Mouse (Mus musculus): Measurements from ENCODE around the gene Olfr967. TPM values are rescaled to one million over a fixed set of nuclear protein-coding genes. Genes with fewer than 3 reads are reported as not detected.
"Not testable (repeated sequence)": the region's sequence is repeated elsewhere in the genome, so short reads cannot be mapped to it uniquely, and the experiment has no call there.

Gene Olfr967
- not detected for total RNA-seq (2021)

DNA sequence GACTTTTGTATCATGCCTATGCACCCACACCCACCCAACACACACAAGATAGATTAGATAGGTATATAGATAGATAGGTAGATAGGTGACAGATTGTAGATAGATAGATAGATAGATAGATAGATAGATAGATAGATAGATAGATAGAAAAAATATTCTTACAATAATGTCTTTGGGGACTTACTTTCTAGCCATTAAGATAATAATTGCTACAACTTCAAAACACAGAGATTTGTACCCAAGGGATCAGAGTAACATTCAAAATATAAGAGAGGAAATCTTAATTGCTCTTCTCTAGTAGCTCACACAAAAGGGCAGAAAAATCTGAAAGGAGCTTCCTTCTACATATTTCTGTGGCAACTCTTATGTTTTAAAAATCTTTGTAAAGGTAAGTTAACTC is at the start of gene Olfr967:
Olfr967 (plus strand) TSS at position 301 of the 400 bp plus-strand sequence.
- no peak for DNase-seq (ENCODE audit: extremely low spot score in 1 of 2, low spot score in 1 of 2)

DNA sequence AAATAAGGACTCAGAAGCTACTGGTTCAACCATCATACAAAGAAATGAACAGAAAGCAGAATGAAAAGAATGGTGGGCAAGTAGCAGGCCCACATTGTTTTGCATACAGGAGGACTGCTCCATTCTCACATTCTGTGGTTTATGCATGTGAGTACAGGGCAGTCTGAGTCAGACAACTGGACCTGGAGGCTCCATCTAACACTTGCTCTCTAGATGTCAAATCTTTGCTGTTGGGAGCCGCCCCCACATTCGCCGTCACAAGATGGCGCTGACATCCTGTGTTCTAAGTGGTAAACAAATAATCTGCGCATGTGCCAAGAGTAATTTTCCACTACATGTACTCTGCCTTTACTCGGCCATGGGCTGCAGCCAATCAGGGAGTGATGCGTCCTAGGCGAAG is 44.9 kb upstream of the Olfr967 start:
- DNase-seq (ENCODE audit: extremely low spot score in 1 of 2, low spot score in 1 of 2): not testable (repeated sequence)

DNA sequence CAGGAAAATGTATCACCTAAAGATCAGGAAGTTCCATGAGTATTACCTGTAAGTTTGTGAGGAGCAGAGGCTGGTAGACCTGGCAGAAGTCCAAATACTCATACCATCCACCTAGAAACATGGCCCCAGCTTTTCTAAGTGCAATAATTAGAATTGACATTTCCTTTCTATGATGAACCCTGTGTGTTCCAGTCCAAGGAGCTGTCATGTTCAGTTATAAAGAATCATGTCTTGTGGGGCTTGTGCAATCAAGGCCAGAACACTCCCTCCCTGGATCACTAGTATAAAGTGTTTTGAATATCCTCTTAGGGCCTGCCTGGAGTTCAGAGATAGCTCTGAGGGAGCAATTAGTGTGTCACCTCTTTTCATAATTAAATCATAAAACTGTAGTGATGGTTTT is 39.0 kb upstream of the Olfr967 start, which contains the start of gene Olfr149:
Olfr149 (minus strand) TSS at position 101 of the 400 bp plus-strand sequence.
- no peak for DNase-seq (ENCODE audit: extremely low spot score in 1 of 2, low spot score in 1 of 2)

DNA sequence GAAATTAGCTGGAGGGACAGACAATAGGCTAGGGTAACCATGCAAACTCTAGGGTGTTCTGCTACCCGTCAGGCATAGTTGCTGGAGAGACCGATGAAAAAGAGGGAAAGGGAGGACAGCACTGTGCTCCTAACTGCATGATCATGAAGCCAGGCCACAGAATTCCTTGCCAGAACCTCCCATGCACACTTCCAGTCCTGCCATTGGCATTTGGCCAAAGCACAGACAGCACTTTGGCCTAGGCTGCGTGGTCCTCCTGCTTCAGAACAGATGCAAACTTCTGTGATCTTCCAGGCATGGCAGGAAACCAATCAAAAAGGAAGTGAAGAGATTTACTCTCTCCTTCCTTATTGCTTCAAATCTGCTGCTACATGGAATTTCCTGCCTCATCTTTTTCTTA is 37.1 kb upstream of the Olfr967 start:
- DNase-seq (ENCODE audit: extremely low spot score in 1 of 2, low spot score in 1 of 2): no peak

DNA sequence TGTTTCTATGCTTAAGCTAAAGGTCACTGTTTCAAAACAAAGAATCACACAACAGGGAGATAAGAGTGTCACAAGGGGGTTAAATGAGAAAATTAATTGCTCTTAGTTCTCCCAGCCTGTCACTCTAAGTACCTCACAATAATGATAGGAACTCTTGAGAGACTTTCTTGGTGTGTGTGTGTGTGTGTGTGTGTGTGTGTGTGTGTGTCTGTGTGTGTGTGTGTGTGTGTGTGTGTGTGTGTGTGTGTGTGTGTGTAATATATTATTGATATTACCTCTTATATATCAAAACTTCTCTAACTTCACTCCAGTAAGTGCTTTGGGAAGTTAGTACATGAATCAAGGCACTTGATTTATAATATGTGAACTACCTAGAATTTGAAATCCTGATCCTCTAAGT is 35.0 kb upstream of the Olfr967 start, which contains the start of gene Olfr965:
Olfr965 (plus strand) TSS at position 301 of the 400 bp plus-strand sequence.
- no peak for DNase-seq (ENCODE audit: extremely low spot score in 1 of 2, low spot score in 1 of 2)

DNA sequence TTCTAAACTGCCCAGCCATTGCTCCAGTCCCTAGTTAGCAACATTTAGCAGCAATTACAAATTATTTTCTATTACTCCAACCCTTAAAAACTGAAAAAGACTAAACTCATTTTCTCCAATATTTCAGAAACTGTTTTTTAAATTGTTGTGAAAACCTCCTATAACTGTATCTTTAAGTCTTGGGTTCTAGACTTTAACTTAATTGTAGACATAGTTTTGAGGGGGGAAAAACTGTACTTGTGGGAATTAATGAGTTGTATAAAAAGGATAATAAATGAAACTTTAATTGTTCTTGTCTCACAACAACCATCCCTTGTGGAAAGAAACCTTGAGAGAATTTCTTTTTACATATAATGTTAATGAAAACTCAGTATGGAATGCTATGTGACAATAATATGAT is 15.4 kb upstream of the Olfr967 start, which contains the start of gene Olfr150:
Olfr150 (plus strand) TSS at position 301 of the 400 bp plus-strand sequence.
- DNase-seq (ENCODE audit: extremely low spot score in 1 of 2, low spot score in 1 of 2): no peak

DNA sequence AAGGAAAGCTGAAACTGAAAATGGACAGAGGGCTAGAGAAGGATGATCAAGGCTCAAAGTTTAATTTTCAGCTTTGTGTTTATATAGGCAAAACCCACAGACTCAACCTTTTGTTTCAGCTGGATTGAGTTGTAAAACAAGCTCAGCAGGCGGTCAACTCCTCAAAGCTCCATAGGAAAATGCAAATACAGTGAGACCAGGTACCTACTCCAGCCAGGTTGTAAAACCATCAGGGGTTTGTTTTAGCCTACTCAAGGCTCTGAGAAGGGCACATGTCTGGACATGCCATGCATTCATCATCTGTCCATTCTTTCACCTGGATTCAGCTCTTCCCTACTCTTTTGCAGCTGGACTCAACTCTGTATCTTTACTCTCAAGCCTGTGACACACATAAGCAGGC is 5.3 kb upstream of the Olfr967 start:
- no peak for DNase-seq (ENCODE audit: extremely low spot score in 1 of 2, low spot score in 1 of 2)

DNA sequence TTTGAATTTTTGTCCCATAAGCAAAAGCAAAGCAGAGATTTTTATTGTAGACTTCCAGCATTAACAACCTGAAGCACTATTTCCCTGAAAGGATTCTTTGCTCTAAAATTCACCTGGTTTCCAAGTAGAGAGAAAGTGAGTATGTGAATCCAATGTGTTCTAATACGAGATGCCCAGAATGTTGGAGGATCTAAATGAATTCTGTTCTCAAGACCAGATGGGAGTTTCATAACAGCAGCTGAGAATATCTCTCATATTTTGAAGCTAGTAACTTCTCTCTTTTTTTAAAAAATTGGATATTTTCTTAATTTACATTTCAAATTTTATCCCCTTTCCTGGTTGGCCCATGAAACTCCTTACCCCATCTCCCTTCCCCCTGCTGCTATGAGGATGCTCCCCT is 379 bp downstream of the Olfr967 start:
- DNase-seq (ENCODE audit: extremely low spot score in 1 of 2, low spot score in 1 of 2): no peak

DNA sequence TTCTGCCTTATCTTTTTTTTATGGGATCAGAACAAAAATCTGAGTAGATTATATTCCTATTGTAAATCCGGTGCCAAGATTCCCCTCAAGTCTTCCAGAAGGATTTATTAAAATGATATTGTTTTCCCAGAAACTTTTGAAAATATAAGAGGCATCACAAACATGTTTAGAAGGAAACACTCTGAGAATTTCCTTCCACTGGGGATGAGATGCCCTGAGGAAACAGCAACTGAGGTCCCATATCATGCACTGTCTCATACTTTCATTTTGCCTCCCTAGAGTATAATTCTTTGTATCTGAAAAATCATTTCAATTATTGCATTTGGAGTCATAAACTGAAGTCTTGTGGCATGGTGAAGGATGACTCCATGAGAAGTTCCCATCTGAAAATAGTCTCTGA is 37.1 kb downstream of the Olfr967 start, which contains the start of gene Olfr968:
Olfr968 (minus strand) TSS at position 101 of the 400 bp plus-strand sequence.
- DNase-seq (ENCODE audit: extremely low spot score in 1 of 2, low spot score in 1 of 2): no peak

DNA sequence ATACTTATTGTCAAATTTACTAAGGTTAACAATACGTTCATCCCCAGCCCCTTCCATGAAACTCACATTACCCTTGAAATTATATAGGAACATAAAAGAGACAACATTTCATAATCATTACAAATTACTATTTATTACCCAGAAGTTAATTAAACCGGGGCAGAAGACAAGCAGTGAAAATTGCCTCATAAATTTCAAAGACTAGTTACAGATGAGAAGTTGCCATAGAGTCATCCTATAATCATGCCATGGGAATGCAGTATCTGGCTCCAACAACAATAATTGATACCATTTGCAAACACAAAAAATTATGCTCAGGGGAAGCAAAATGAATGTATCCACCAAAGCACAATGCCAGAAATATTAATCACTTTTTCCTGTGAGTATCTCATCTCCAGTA is 44.5 kb downstream of the Olfr967 start, which contains the start of gene Olfr969:
Olfr969 (plus strand) TSS at position 388 of the 400 bp plus-strand sequence.
- DNase-seq (ENCODE audit: extremely low spot score in 1 of 2, low spot score in 1 of 2): no peak

Other genes starting within 250 kb of the Olfr967 start
- not detected for gene Olfr957, start 230.4 kb upstream of the Olfr967 start, total RNA-seq (2021)
- gene Olfr958, start 192.2 kb upstream of the Olfr967 start, total RNA-seq (2021): not detected
- gene Olfr959, start 170.7 kb upstream of the Olfr967 start, total RNA-seq (2021): not detected
- 1 to 10 TPM; 3.6 to 6.4 TPM for gene AW551984, start 141.8 kb upstream of the Olfr967 start, total RNA-seq (2021)
- gene Olfr148, start 135.6 kb upstream of the Olfr967 start, total RNA-seq (2021): not detected
- gene Olfr960, start 124.9 kb upstream of the Olfr967 start, total RNA-seq (2021): not detected
- not detected for gene Olfr961, start 101.2 kb upstream of the Olfr967 start, total RNA-seq (2021)
- gene Olfr963, start 79.0 kb upstream of the Olfr967 start, total RNA-seq (2021): not detected
- gene Olfr149, start 39.1 kb upstream of the Olfr967 start, total RNA-seq (2021): not detected
- not detected for gene Olfr965, start 34.9 kb upstream of the Olfr967 start, total RNA-seq (2021)
- gene Olfr150, start 15.3 kb upstream of the Olfr967 start, total RNA-seq (2021): not detected
- gene Olfr968, start 37.0 kb downstream of the Olfr967 start, total RNA-seq (2021): not detected
- not detected for gene Olfr969, start 44.7 kb downstream of the Olfr967 start, total RNA-seq (2021)
- not detected for gene Olfr970, start 62.6 kb downstream of the Olfr967 start, total RNA-seq (2021)
- not detected for gene Olfr971, start 90.6 kb downstream of the Olfr967 start, total RNA-seq (2021)
- not detected for gene Olfr972, start 120.2 kb downstream of the Olfr967 start, total RNA-seq (2021)
- not detected for gene Olfr229, start 161.1 kb downstream of the Olfr967 start, total RNA-seq (2021)
- gene Olfr974, start 191.3 kb downstream of the Olfr967 start, total RNA-seq (2021): not detected
- not detected for gene Olfr975, start 205.8 kb downstream of the Olfr967 start, total RNA-seq (2021)
- gene Olfr976, start 214.9 kb downstream of the Olfr967 start, total RNA-seq (2021): not detected
- gene Olfr978, start 245.9 kb downstream of the Olfr967 start, total RNA-seq (2021): not detected